Mouse (Mus musculus) stomach, postnatal 0 days (tissue): Measurements from ENCODE around the gene Tll2.

Experiments used
- CTCF ChIP-seq: IDR thresholded peaks from 2 replicates; pipeline ENCODE4 v1.5.1; 2016; ENCODE audit warnings: antibody characterized with exemption, low read depth, mild to moderate bottlenecking, moderate library complexity
- EP300 ChIP-seq: optimal IDR thresholded peaks from 2 replicates; pipeline ENCODE3; 2016; ENCODE audit warnings: antibody characterized with exemption

DNA sequence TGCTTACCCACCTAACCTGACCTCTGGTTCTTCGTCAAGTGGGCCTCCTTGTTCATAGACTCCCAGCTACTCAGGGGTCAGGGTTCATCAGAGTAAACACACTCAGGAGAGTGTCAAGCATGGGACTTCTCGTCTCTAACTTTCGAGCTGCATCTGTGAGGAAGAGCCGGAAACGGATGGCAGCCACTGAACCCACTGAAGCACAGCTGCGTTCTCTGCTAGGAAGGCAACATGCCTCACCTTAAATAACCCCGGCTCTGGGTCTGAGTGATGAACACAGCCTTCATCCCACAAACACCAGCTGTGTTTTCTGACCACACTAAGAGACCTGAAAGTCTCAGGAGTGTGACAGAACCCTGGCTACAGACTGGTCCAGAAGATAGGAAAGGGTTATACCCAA is 167.5 kb downstream of the Tll2 start:
- no peak for TF ChIP-seq CTCF
- TF ChIP-seq EP300, result no peak
